Mouse (Mus musculus): ENCODE results near the gene Plekha6. TPM values are rescaled to one million over a fixed set of nuclear protein-coding genes. Genes with fewer than 3 reads are reported as not detected.
A peak's percentile ranks its signal among the peaks of the same experiment; 100 is the strongest.

Plekha6 gene
- polyA plus RNA-seq, 1 experiment from 2014 or later: 27.4 TPM

DNA sequence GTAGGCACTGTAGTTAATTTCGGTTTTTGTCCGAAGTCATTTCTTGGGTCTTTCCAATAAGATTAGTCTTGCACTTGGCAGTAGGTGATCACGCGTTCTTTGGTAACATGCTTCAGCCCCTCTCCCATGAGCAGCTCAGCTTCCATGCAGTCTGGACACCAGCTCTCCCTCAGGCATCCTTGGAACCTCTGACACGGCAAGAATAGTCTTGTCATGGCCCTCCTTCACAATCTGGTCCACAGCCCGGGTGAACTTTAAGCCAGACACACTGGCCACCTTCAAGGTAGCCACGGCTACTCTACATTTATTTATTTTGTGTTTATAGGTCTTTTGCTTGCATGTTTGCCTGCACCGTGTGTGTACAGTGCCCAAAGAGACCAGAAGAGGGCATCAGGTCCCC lies 15.9 kb upstream of the Plekha6 start:
- Histone ChIP-seq H3K4me1 (replicated peaks) (0 out of 2 replicates have a peak, but pooled peaks cover 4% of the 10 kb centered on the region), H3K4me3 (no peak overlapping the region), H3K27ac (replicated peaks) (no peak overlapping the region), H3K27me3 (no peaks in the 10 kb centered on the region), H3K4me2 (no peak overlapping the region), H3K9ac (no peak overlapping the region), H3K9me3 (0 out of 2 replicates have a peak, but pooled peaks cover 8% of the 10 kb centered on the region), H3K36me3 (no peaks in the 10 kb centered on the region)
- ATAC-seq (ENCODE audit: low read depth): no peak
- WGBS: 93% methylated on average over 8 of the region's 8 CpGs

DNA sequence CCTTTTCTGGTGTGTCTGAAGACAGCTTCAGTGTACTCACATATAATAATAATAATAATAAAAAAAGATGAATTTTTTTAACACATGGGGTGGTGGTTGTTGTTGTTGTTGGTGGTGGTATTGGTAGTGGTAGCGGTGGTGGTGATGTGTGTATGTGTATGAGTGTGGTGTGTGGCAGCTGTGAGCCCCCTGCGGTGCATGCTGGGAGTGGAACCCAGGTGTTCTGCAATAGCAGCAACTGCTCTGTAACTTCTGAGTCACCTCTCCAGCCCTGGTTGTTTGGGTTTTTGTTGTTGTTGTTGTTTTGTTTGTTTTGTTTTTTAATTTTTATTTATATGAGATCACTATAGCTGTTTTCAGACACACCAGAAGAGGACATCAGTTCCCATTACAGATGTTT lies 13.5 kb upstream of the Plekha6 start:
- Histone ChIP-seq H3K36me3 (no peaks in the 10 kb centered on the region), H3K4me3 (no peak overlapping the region), H3K4me1 (replicated peaks) (0 out of 2 replicates have a peak, but pooled peaks cover 3% of the 10 kb centered on the region), H3K9ac (no peak overlapping the region), H3K27ac (replicated peaks) (no peak overlapping the region), H3K27me3 (no peaks in the 10 kb centered on the region), H3K4me2 (no peak overlapping the region), H3K9me3 (0 out of 2 replicates have a peak, but pooled peaks cover 8% of the 10 kb centered on the region)
- 90% methylated on average over 2 of the region's 2 CpGs for WGBS
- ATAC-seq (ENCODE audit: low read depth): no peak

DNA sequence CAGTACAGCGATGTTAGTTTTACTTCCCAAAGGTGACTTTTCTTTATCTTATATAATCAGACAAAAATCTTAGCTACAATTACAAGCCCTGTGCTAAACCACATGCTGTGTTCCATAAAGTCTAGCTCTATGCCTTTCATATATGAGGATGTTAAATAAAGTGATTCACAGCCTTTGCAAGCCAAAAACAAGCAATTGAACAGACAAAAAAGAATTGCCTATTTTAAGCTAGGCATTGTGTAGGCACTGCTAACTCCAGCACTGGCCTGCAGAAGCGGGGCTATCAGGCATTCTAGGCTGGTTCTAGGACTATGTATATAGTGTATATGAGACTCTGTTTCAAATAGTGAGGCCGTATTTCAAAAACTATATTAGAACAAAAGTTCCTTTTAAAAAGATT lies 11.8 kb upstream of the Plekha6 start:
- no peaks in the 10 kb centered on the region for H3K27me3 ChIP-seq
- H3K36me3 ChIP-seq: no peaks in the 10 kb centered on the region
- H3K27ac ChIP-seq (replicated peaks): no peak overlapping the region
- ATAC-seq (ENCODE audit: low read depth): no peak
- 94% methylated on average over 3 of the region's 3 CpGs for WGBS
- H3K9me3 ChIP-seq: 0 out of 2 replicates have a peak, but pooled peaks cover 8% of the 10 kb centered on the region
- H3K9ac ChIP-seq: no peak overlapping the region
- no peaks in the 10 kb centered on the region for H3K4me1 ChIP-seq (replicated peaks)
- H3K4me2 ChIP-seq: no peak overlapping the region
- H3K4me3 ChIP-seq: no peak overlapping the region

DNA sequence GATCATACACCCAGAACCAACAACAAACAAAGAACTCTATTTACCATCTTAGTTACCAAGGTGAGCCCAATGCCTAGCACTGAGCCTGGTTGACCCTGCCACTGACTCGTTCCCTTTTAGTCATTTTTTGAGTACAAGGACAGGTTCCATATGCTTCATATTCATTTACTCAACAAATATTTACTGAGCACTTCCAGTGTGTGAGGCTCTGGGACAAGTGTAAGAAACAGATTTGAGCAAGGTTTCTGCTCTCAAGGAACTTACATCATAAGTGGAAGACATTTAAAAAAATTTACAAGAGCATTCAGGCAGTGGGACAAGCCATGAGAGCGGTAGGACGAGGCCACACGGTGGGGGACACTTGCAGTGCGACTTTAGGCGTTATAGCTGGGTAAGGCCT lies 8.7 kb upstream of the Plekha6 start:
- Histone ChIP-seq H3K9ac (no peak overlapping the region), H3K9me3 (no peaks in the 10 kb centered on the region), H3K4me1 (replicated peaks) (peaks cover 11% of the 10 kb centered on the region; the same call in 1 of the 2 replicates), H3K4me2 (no peak overlapping the region), H3K27ac (replicated peaks) (no peak overlapping the region), H3K27me3 (peaks cover 8% of the 10 kb centered on the region), H3K4me3 (no peak overlapping the region), H3K36me3 (no peaks in the 10 kb centered on the region)
- 84% methylated on average over 6 of the region's 6 CpGs for WGBS
- ATAC-seq (ENCODE audit: low read depth): no peak

DNA sequence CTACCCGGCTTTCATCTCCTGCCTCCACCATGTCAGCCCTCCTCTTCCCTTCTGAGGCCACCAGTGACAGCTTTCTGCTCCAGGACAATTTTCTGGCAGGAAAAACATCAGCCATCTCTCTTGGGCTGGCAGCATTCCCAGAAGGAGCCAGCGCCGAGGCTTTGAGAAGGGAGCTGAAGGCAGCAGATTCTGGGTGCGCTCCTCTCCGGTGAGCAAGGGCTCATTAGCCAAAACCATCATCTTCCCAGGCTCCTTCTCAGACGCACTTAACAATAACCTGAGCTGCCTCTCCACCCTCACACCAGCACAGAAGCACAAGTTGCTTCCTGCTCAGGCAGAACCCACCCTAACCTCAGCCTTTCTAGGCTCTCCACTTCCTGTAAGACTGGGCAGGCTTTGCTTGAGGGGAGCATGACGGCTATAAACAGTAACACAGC lies 4.9 kb upstream of the Plekha6 start:
- Histone ChIP-seq H3K27ac (replicated peaks) (no peak overlapping the region), H3K4me3 (no peak overlapping the region)
- 57% methylated on average over 7 of the region's 7 CpGs for WGBS

DNA sequence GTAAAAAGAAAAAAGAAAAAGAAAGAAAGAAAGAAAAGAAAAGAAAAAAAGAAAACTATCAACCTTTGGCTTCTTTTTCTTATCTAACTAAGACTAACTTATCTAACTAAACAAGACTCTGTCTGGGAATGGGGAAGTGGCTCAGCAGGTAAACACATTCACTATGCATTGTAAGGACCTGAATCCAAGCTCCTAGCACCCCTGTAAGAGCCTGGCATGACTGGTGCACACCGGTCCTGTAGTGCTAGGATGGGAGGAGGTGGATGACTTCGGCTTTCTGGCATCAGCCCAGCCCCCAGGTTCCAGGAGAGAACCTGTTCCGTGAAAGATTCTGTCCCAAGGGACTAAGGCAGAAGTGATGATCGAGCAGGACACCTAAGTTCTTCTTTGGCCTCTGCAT lies 2.5 kb upstream of the Plekha6 start:
- Histone ChIP-seq H3K9me3 (no peaks in the 10 kb centered on the region), H3K4me2 (no peak overlapping the region), H3K4me3 (no peak overlapping the region), H3K4me1 (replicated peaks) (peaks cover 28% of the 10 kb centered on the region), H3K27me3 (peaks cover 68% of the 10 kb centered on the region), H3K27ac (replicated peaks) (no peak overlapping the region), H3K36me3 (no peaks in the 10 kb centered on the region), H3K9ac (no peak overlapping the region)
- ATAC-seq (ENCODE audit: low read depth): no peak
- WGBS: 60% methylated on average over 4 of the region's 4 CpGs

More for the DNA sequence above, 4.9 kb upstream of the Plekha6 start:
- H3K9ac ChIP-seq: no peak overlapping the region
- H3K4me1 ChIP-seq (replicated peaks): peaks cover 21% of the 10 kb centered on the region
- H3K27me3 ChIP-seq: peaks cover 46% of the 10 kb centered on the region
- no peak for ATAC-seq (ENCODE audit: low read depth)
- no peak overlapping the region for H3K4me2 ChIP-seq
- H3K9me3 ChIP-seq: no peaks in the 10 kb centered on the region
- H3K36me3 ChIP-seq: no peaks in the 10 kb centered on the region

DNA sequence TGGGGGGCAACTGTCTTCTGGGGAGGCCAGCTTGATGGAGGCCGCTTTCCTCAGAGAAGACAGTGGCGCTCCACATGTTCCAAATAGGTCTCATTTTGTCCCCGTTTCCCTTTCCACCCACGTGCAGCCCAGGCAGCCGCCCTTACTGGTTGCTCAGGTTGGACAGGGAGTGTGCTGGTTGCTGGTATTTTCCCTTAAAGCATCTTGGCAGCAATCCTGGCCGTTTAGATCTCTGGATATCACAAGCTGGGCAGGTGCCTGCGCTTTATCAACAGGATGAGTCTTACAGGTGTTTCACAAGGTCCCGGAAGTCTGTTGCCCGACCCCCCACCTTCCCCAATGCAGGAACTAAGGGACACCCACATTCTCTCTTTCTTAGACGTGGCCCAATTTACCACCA lies 2.0 kb upstream of the Plekha6 start:
- no peak for ATAC-seq (ENCODE audit: low read depth)
- peaks cover 73% of the 10 kb centered on the region for H3K27me3 ChIP-seq
- H3K4me2 ChIP-seq: no peak overlapping the region
- no peak overlapping the region for H3K9ac ChIP-seq
- no peak overlapping the region for H3K27ac ChIP-seq (replicated peaks)
- no peaks in the 10 kb centered on the region for H3K9me3 ChIP-seq
- no peaks in the 10 kb centered on the region for H3K36me3 ChIP-seq
- no peak overlapping the region for H3K4me3 ChIP-seq
- H3K4me1 ChIP-seq (replicated peaks): peaks cover 28% of the 10 kb centered on the region
- WGBS: 73% methylated on average over 10 of the region's 10 CpGs

DNA sequence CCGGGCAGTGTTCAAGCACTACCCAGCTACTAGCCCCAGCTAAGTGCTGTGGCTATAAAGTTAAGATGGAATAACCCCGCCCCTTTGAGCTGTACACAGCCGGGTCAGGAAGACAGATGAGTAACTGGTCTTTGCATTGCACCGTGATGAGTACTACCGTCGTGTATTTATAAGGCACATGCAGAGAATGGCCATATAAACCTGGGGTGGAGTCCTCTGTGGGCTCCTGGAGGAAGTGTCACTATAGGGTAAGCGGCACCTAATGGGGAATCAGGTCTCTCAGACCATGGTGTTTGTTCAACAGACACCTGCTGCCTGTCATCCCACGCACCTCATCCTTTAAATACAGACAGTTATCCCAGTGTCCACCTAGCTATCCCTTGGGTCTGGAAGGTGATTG lies 1.0 kb upstream of the Plekha6 start:
- peak overlapping the region; percentile 95; the same call in 1 of the 2 replicates for H3K4me2 ChIP-seq
- H3K27ac ChIP-seq (replicated peaks): no peak overlapping the region
- H3K4me1 ChIP-seq (replicated peaks): peaks cover 24% of the 10 kb centered on the region
- H3K36me3 ChIP-seq: no peaks in the 10 kb centered on the region
- H3K9ac ChIP-seq: no peak overlapping the region
- no peak for ATAC-seq (ENCODE audit: low read depth)
- no peaks in the 10 kb centered on the region for H3K9me3 ChIP-seq
- 32% methylated on average over 8 of the region's 8 CpGs for WGBS
- no peak overlapping the region for H3K4me3 ChIP-seq
- H3K27me3 ChIP-seq: peaks cover 82% of the 10 kb centered on the region

DNA sequence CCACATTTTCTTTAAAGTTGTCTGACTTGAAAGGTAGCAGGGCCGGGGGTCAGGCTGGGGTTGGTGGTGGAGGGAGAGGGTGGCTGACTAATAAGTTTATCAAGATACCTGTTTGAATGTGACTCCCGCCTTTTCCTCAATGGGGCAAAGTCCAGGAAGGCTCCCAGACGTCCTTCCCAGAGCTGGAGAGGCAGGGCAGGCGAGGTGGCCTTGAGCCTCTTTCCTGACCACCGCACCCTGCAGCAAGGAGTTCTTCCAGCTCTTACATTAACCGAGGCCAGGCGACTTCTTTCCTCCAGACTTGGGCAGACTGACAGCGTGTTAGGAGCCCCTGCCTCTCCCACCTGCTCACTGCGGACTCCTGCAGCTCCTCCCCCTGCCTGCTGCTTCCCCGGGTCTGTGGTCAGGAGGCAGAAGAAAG lies 591 bp downstream of the Plekha6 start:
- 3% methylated on average over 10 of the region's 10 CpGs for WGBS
- H3K27ac ChIP-seq (replicated peaks): no peak overlapping the region
- no peaks in the 10 kb centered on the region for H3K9me3 ChIP-seq
- H3K9ac ChIP-seq: peak overlapping the region; percentile 74; the same call in 1 of the 2 replicates
- H3K4me3 ChIP-seq: peak overlapping the region; percentile 52
- peak overlapping the region; percentile 95 for H3K4me2 ChIP-seq
- H3K4me1 ChIP-seq (replicated peaks): peaks cover 20% of the 10 kb centered on the region
- no peaks in the 10 kb centered on the region for H3K36me3 ChIP-seq
- peaks cover 87% of the 10 kb centered on the region for H3K27me3 ChIP-seq
- no peak for ATAC-seq (ENCODE audit: low read depth)

DNA sequence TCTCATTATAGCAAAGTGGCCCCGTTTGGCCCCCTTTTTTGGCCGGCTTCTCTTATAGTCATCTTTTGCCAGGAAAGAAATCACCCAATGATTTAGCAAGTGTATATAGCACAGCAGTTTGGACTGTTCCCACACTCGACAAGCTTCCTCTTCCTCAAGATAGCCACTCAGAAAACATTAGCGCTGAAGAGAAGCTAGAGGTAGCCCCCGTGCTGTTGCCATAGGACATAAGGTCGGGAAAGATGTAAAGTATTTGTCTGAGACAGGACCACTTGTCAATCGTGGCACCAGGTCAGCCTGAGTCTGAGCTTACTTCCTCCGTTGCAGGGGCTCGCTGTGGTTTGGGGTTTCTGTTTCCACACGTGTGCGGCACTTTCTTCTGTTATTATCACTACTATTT lies 1.1 kb downstream of the Plekha6 start:
- Histone ChIP-seq H3K4me3 (no peak overlapping the region), H3K27me3 (peaks cover 88% of the 10 kb centered on the region), H3K9me3 (no peaks in the 10 kb centered on the region), H3K36me3 (no peaks in the 10 kb centered on the region), H3K4me1 (replicated peaks) (peaks cover 21% of the 10 kb centered on the region), H3K4me2 (no peak overlapping the region), H3K9ac (no peak overlapping the region), H3K27ac (replicated peaks) (no peak overlapping the region)
- ATAC-seq (ENCODE audit: low read depth): no peak
- WGBS: 38% methylated on average over 11 of the region's 11 CpGs

DNA sequence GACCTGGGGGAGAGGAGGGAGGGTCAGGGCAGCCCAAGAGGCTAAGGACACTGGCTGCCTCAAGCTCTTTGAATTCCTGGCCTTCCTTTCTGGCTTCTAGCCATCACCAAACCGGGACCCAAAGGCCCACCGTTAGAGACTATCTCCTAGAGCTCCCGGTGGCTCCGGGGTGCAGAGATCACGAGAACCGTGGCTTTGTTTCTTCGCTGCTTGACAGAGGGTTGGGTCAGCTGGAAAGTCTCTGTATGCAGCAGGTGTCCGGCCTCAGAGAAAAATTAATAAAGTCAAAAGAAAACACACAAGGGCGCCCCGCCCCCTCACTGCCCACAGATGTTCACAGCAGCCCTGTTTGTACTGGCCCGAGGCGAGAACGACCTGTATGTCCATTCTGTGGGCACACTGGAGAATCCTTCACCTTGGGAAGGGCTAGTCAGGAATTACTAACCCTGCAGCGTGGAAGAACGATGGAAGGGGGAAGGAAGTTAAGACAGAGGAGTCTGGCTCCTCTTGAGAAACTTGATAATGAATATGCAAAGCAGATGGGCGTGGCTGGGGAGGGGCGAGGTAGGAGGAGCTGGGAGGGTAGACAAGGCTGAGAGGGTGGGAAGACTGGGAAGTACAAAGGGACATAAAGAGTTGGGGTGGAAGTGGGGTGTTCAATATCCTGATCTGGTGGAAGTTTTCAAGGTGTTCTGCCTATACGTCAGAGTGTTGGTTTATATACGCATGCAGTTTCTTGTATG lies 4.5 kb downstream of the Plekha6 start:
- Histone ChIP-seq H3K9me3 (no peaks in the 10 kb centered on the region), H3K9ac (no peak overlapping the region), H3K4me1 (replicated peaks) (peaks cover 23% of the 10 kb centered on the region), H3K4me3 (no peak overlapping the region), H3K4me2 (0 out of 2 replicates have a peak overlapping the region, but pooled peaks have one; percentile 5), H3K27me3 (peaks cover 55% of the 10 kb centered on the region), H3K36me3 (no peaks in the 10 kb centered on the region), H3K27ac (replicated peaks) (no peak overlapping the region)
- 42% methylated on average over 19 of the region's 19 CpGs for WGBS
- ATAC-seq (ENCODE audit: low read depth): no peak

DNA sequence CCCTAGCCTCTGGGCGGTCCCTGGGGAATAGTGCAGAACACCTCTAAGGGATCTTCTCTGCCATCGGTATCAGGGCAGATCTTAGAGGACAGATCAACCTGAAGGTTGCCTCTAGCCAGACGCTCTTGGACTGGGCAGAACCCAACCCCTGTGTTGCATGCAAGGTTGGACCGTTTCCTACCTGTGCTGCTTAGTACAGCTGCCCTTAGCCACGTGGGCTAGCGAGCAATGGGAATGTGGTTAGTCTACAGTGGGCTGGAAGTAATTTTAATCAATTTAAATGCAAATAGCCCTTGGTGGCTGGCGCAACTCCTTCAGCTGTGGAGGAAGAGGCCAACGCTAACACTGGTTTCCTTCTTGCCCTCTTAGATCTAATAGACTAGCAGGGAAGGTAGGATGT lies 6.2 kb downstream of the Plekha6 start:
- no peak overlapping the region for H3K4me2 ChIP-seq
- 75% methylated on average over 8 of the region's 8 CpGs for WGBS
- H3K4me3 ChIP-seq: no peak overlapping the region
- no peaks in the 10 kb centered on the region for H3K36me3 ChIP-seq
- no peak overlapping the region for H3K27ac ChIP-seq (replicated peaks)
- ATAC-seq (ENCODE audit: low read depth): no peak
- no peaks in the 10 kb centered on the region for H3K9me3 ChIP-seq
- peaks cover 38% of the 10 kb centered on the region for H3K27me3 ChIP-seq
- no peak overlapping the region for H3K9ac ChIP-seq
- H3K4me1 ChIP-seq (replicated peaks): 0 out of 2 replicates have a peak, but pooled peaks cover 9% of the 10 kb centered on the region

Measured in neural tube, embryonic 13.5 days (tissue).